Mouse (Mus musculus) hematopoietic stem cell, adult 5-6 weeks (primary cell): ENCODE measurements around the gene Hoxa11. TPM values are rescaled to one million over a fixed set of nuclear protein-coding genes. Genes with fewer than 3 reads are reported as not detected.
A peak's percentile ranks its signal among the peaks of the same experiment; 100 is the strongest.

Source experiments
- ATAC-seq, 2 experiments: fragments of 125-278 bp in 1 of 2; replicated peaks in 1 of 2; 2 replicates each; pipeline ENCODE4 v1.8.0; 2016 to 2017; ENCODE audit warnings: inconsistent platforms in 2 of 2, mild to moderate bottlenecking in 2 of 2, moderate number of reproducible peaks in 2 of 2, low read depth in 1 of 2, moderate TSS enrichment in 1 of 2; ENCODE audit not compliant: low FRiP score in 2 of 2, poor library complexity in 2 of 2, severe bottlenecking in 2 of 2, insufficient read depth in 1 of 2, low TSS enrichment in 1 of 2
- total RNA-seq: library from RNA; stranded (forward); fragments of 172-1452, 232-1000 nt; gene quantifications from 2 replicates; pipeline ENCODE4 v1.2.3, GENCODE M21; 2017

Hoxa11 gene
- total RNA-seq = not detected in 2 replicates

GRCm38 (mm10) chr6:52245757-52246142, at the start of gene Hoxa11:
TSS of gene Hoxa11 (minus strand) at chr6:52245810.
- ATAC-seq = no peak

- ATAC-seq = no peak
Observed at GRCm38 (mm10) chr6:52294616-52295015, 49.0 kb upstream of the Hoxa11 start.

GRCm38 (mm10) chr6:52292328-52292727, 46.7 kb upstream of the Hoxa11 start:
- ATAC-seq = no peak

GRCm38 (mm10) chr6:52291021-52291860, 45.6 kb upstream of the Hoxa11 start:
- peak in 1 of 2 experiments; percentile 69; a peak in 3 of 4 replicates for ATAC-seq

DNA sequence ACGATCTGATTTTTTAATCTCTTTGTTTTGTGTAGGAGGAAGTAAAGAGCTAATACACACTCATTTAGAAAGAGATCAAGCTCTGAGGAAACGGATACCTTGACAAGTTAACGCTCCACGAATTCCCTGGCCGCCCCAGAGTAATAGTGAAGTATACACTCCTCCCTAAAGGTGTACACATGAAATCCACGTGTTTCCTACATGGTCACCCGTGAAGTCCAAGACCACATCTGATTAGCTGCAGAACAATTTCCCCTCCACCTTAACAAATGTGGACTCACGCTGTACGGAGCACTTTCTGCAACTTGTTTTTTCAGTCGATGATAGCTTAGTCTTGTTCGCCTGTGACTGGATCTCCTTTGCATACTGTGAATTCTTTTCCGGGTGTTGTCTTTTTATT, 44.6 kb upstream of the Hoxa11 start:
- no peak for ATAC-seq

- ATAC-seq = no peak
Observed at GRCm38 (mm10) chr6:52283896-52284295, 38.3 kb upstream of the Hoxa11 start.

GRCm38 (mm10) chr6:52281084-52281483, 35.5 kb upstream of the Hoxa11 start:
- peak; percentile 17 to 36; a peak in 3 of 4 replicates for ATAC-seq

- no peak for ATAC-seq
Observed at GRCm38 (mm10) chr6:52276920-52277319, 31.3 kb upstream of the Hoxa11 start.

DNA sequence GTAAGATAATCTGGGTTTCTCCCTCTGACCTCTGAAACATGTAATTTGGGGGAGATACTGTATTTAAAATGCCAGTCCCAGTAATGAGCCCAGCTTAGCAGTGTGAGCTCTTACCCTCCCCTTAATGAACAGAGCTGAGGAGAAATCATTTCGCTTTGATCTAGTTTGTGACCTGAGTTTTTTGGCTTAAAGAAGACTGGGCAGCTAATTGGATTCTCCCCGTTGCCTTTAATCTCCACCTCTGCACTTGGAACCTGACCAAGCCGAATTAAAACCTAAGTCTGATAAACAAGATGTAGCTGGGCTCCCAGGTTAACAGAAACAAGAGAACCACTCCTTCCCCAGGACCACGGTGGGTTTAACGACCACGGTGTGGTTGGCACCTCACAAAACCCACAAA, 30.8 kb upstream of the Hoxa11 start:
- no peak for ATAC-seq

- ATAC-seq = no peak
Observed at GRCm38 (mm10) chr6:52275563-52276280, 30.1 kb upstream of the Hoxa11 start.

- no peak for ATAC-seq
Observed at GRCm38 (mm10) chr6:52274576-52274975, 29.0 kb upstream of the Hoxa11 start.

DNA sequence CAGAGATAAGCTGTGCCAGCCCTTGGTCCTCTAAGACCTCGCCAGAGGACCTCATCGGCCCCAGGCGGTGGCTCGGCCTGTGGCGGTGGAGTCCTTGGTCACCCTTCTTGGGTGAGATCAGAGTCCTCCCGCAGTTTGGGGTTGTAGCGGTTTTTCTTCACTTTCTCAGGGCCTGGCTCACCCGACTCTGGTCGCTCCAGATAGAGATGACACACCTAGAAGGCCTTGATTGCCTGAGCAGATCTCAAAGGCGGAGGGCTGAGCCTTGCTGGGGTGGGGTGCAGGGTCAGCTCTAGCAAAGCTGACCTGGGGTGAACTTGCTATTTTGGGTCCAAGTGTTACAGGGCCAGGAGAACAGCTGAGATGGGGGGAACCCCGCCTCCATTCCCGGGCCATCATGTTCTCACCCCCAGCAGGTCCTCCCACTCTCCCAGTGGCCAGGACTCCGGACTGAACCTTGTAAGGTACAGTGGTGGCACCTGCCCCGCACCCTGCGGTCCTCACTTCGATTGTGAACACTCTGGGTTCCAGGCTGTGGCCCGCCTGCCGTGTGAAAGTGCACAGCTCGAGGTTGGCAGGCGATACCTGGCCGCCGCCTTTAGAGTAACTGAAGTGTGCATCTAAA, 28.2 kb upstream of the Hoxa11 start:
- ATAC-seq = peak; percentile 22 to 27; a peak in 2 of 4 replicates

- ATAC-seq = no peak
Observed at GRCm38 (mm10) chr6:52272766-52273655, 27.4 kb upstream of the Hoxa11 start.

DNA sequence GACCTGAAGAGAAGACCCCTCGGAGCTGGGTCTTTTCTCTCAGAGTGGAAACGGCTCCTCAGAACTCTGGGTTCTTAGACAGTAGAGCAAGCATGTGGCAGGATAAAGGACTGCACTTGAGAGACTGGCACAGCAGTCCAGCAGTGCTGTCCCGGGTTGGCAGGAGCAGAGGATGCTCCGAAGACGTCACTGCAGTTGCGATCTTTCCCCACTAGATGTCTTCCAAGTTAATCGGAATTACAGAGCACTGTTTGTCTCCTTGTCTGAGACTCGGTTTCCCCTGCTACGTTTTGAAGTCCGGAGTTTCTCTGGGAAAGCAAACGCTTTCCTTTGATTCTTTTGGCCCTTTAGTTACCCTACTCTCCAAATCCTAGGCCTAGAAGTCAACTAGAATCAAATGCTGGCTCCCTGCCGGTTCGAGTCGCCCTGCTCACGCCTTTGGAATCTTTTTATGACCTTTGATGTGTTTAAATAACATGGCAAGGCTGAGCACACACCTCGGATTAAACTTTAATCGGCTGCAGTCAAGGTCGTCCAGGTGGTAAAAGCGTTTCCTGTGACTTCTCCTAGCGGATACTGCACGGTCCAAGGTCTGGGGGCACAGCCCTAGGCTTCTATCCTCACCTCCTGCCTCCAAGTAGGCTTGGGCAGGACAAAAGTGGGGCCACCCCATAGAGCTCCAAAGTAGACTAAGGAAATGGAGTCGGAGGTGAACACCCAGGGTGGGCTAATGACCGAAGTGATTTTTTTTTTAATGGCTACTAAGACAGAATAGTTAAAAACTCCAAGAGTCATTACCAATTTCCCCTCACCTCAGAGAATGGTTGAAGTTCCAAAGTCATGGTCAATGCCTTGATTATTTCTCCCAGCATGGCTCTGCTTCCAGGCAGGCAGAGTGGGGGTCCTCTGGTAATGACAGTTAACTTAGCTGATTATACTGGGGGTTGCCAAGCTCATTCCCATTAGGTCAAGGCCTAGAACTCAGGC, 25.2 kb upstream of the Hoxa11 start:
- peak; percentile 33 to 49; a peak in 2 of 4 replicates for ATAC-seq

DNA sequence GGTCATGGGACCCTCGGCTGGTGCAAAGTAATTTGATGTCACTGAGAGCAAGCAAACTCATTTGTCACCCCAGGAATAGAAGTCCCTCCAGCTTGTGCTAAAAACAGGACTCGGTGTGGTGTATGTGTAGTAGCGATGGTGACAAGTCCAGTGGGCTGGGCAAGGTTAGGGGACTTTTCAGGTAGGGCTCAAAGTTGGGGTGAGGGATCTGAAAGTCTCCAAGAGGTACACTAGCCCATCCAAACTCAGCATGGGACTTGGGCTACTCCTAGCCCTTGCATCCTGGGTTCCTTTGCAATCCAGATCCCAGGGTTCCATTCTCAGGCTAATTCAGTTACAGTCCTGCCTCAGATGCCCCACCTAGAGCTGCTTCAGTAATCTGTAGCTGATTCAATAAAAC, 23.1 kb upstream of the Hoxa11 start:
- ATAC-seq = no peak

GRCm38 (mm10) chr6:52268341-52268740, 22.7 kb upstream of the Hoxa11 start:
- no peak for ATAC-seq
